Mouse (Mus musculus) thymus, postnatal 25 days (tissue): ENCODE results near the gene Scaf1.

ENCODE experiments used
- DNase-seq: peaks from one replicate; pipeline ENCODE4 v3.0.0; 2022

Scaf1 gene

GRCm38 (mm10) chr7:45013366-45014095, 2.6 kb downstream of the Scaf1 start:
- no peak for DNase-seq

GRCm38 (mm10) chr7:45012824-45013223, 3.3 kb downstream of the Scaf1 start:
- DNase-seq: no peak

- no peak for DNase-seq
These were observed 4.2 kb downstream of the Scaf1 start for GRCm38 (mm10) chr7:45012011-45012410.

- no peak for DNase-seq
These were observed 7.8 kb downstream of the Scaf1 start for GRCm38 (mm10) chr7:45008411-45008810.

- DNase-seq: no peak
These were observed 8.3 kb downstream of the Scaf1 start for GRCm38 (mm10) chr7:45007846-45008245.

GRCm38 (mm10) chr7:45007141-45007540, 9.0 kb downstream of the Scaf1 start:
- DNase-seq: no peak

GRCm38 (mm10) chr7:45006503-45006902, 9.7 kb downstream of the Scaf1 start:
- no peak for DNase-seq

GRCm38 (mm10) chr7:45005321-45005992, 10.7 kb downstream of the Scaf1 start:
- no peak for DNase-seq

GRCm38 (mm10) chr7:45004546-45004945, 11.6 kb downstream of the Scaf1 start:
- no peak for DNase-seq

- no peak for DNase-seq
These were observed 13.7 kb downstream of the Scaf1 start for GRCm38 (mm10) chr7:45002440-45002839.

- DNase-seq: no peak
These were observed 15.5 kb downstream of the Scaf1 start for GRCm38 (mm10) chr7:45000539-45001114.

GRCm38 (mm10) chr7:44999753-45000152, 16.4 kb downstream of the Scaf1 start:
- no peak for DNase-seq

- DNase-seq: peak; percentile 25
These were observed 17.6 kb downstream of the Scaf1 start, which contains the start of gene Bcl2l12 for GRCm38 (mm10) chr7:44998501-44998955. Gene Bcl2l12, minus strand, starts transcription at chr7:44998712.

GRCm38 (mm10) chr7:44997940-44998428, 18.2 kb downstream of the Scaf1 start:
- no peak for DNase-seq

- DNase-seq: peak; percentile 98
These were observed 18.8 kb downstream of the Scaf1 start, which contains the start of gene Irf3 for GRCm38 (mm10) chr7:44997231-44997939. Gene Irf3, plus strand, starts transcription at chr7:44997648.

- no peak for DNase-seq
These were observed 19.5 kb downstream of the Scaf1 start for GRCm38 (mm10) chr7:44996672-44997071.

GRCm38 (mm10) chr7:44986879-44987718, 29.1 kb downstream of the Scaf1 start:
- DNase-seq: no peak

- peak; percentile 98 for DNase-seq
These were observed 29.8 kb downstream of the Scaf1 start, which contains the start of gene Prmt1 for GRCm38 (mm10) chr7:44986192-44986878. Gene Prmt1, minus strand, starts transcription at chr7:44986568.

GRCm38 (mm10) chr7:44985595-44986191, 30.5 kb downstream of the Scaf1 start:
- peak; percentile 56 for DNase-seq

- no peak for DNase-seq
These were observed 31.4 kb downstream of the Scaf1 start for GRCm38 (mm10) chr7:44984833-44985164.
